Mouse (Mus musculus): ENCODE results near the gene Hspa1b. TPM values are rescaled to one million over a fixed set of nuclear protein-coding genes. Genes with fewer than 3 reads are reported as not detected.

The Hspa1b gene
- polyA plus RNA-seq, 1 experiment from 2014 or later = 0.50 TPM

GRCm38 (mm10) chr17:34934031-34934430 is 25.0 kb downstream of the Hspa1b start:
- no peak for ATAC-seq (replicated peaks; ENCODE audit: insufficient number of reproducible peaks, low FRiP score, low TSS enrichment)
- Histone ChIP-seq H3K9me3 (replicated peaks; ENCODE audit: control insufficient read depth, low read length) (no peaks in the 10 kb centered on the region), H3K4me1 (ENCODE audit: control insufficient read depth, insufficient read depth, low read length) (peaks cover 4% of the 10 kb centered on the region; the same call in 1 of the 2 replicates), H3K9ac (ENCODE audit: low read depth, low read length) (no peak overlapping the region), H3K27me3 (ENCODE audit: control insufficient read depth, insufficient read depth, low read length) (no peaks in the 10 kb centered on the region), H3K36me3 (ENCODE audit: control insufficient read depth, insufficient read depth, low read length) (0 out of 2 replicates have a peak, but pooled peaks cover 4% of the 10 kb centered on the region), H3K4me3 (ENCODE audit: low read depth, low read length) (no peak overlapping the region), H3K27ac (ENCODE audit: low read depth, low read length) (no peak overlapping the region), H3K4me2 (no peak overlapping the region; the same call in 1 of the 2 replicates)
- 68% methylated on average over 24 of the region's 24 CpGs for WGBS (ENCODE audit: insufficient replicate concordance)

GRCm38 (mm10) chr17:34932287-34932686 is 26.8 kb downstream of the Hspa1b start:
- H3K9ac ChIP-seq (ENCODE audit: low read depth, low read length) = peak overlapping the region; percentile 80
- no peak for ATAC-seq (replicated peaks; ENCODE audit: insufficient number of reproducible peaks, low FRiP score, low TSS enrichment)
- H3K4me1 ChIP-seq (ENCODE audit: control insufficient read depth, insufficient read depth, low read length) = peaks cover 7% of the 10 kb centered on the region; the same call in 1 of the 2 replicates
- no peaks in the 10 kb centered on the region for H3K27me3 ChIP-seq (ENCODE audit: control insufficient read depth, insufficient read depth, low read length)
- 88% methylated on average over 8 of the region's 8 CpGs for WGBS (ENCODE audit: insufficient replicate concordance)
- 0 out of 2 replicates have a peak, but pooled peaks cover 4% of the 10 kb centered on the region for H3K36me3 ChIP-seq (ENCODE audit: control insufficient read depth, insufficient read depth, low read length)
- no peak overlapping the region for H3K27ac ChIP-seq (ENCODE audit: low read depth, low read length)
- peak overlapping the region; percentile 97 for H3K4me2 ChIP-seq
- H3K9me3 ChIP-seq (replicated peaks; ENCODE audit: control insufficient read depth, low read length) = no peaks in the 10 kb centered on the region
- H3K4me3 ChIP-seq (ENCODE audit: low read depth, low read length) = peak overlapping the region; percentile 68

- Histone ChIP-seq H3K36me3 (ENCODE audit: control insufficient read depth, insufficient read depth, low read length) (0 out of 2 replicates have a peak, but pooled peaks cover 4% of the 10 kb centered on the region), H3K9me3 (replicated peaks; ENCODE audit: control insufficient read depth, low read length) (no peaks in the 10 kb centered on the region), H3K4me3 (ENCODE audit: low read depth, low read length) (peak overlapping the region; percentile 68), H3K27me3 (ENCODE audit: control insufficient read depth, insufficient read depth, low read length) (no peaks in the 10 kb centered on the region), H3K27ac (ENCODE audit: low read depth, low read length) (no peak overlapping the region), H3K9ac (ENCODE audit: low read depth, low read length) (peak overlapping the region; percentile 80), H3K4me1 (ENCODE audit: control insufficient read depth, insufficient read depth, low read length) (peaks cover 7% of the 10 kb centered on the region; the same call in 1 of the 2 replicates), H3K4me2 (peak overlapping the region; percentile 97)
- ATAC-seq (replicated peaks; ENCODE audit: insufficient number of reproducible peaks, low FRiP score, low TSS enrichment) = no peak; the same call in 1 of the 2 replicates
- WGBS (ENCODE audit: insufficient replicate concordance) = 15% methylated on average over 14 of the region's 14 CpGs
Measured at GRCm38 (mm10) chr17:34931735-34932098, 27.3 kb downstream of the Hspa1b start.

- Histone ChIP-seq H3K27ac (ENCODE audit: low read depth, low read length) (no peak within 1 kb of the TSS), H3K36me3 (ENCODE audit: control insufficient read depth, insufficient read depth, low read length) (0 out of 2 replicates have a peak, but pooled peaks cover 4% of the 10 kb centered on the region), H3K4me1 (ENCODE audit: control insufficient read depth, insufficient read depth, low read length) (peaks cover 7% of the 10 kb centered on the region; the same call in 1 of the 2 replicates), H3K4me3 (ENCODE audit: low read depth, low read length) (peak within 1 kb of the TSS; percentile 68), H3K9ac (ENCODE audit: low read depth, low read length) (peak within 1 kb of the TSS; percentile 80), H3K4me2 (peak within 1 kb of the TSS; percentile 97), H3K9me3 (replicated peaks; ENCODE audit: control insufficient read depth, low read length) (no peaks in the 10 kb centered on the region), H3K27me3 (ENCODE audit: control insufficient read depth, insufficient read depth, low read length) (no peaks in the 10 kb centered on the region)
- WGBS (ENCODE audit: insufficient replicate concordance) = 1% methylated on average over 38 of the region's 38 CpGs
- ATAC-seq (replicated peaks; ENCODE audit: insufficient number of reproducible peaks, low FRiP score, low TSS enrichment) = peak; percentile 92
Measured at GRCm38 (mm10) chr17:34931061-34931734, 27.8 kb downstream of the Hspa1b start, which contains the start of gene Neu1. Gene Neu1, plus strand, starts transcription at chr17:34931253.

- no peaks in the 10 kb centered on the region for H3K9me3 ChIP-seq (replicated peaks; ENCODE audit: control insufficient read depth, low read length)
- 0 out of 2 replicates have a peak, but pooled peaks cover 2% of the 10 kb centered on the region for H3K36me3 ChIP-seq (ENCODE audit: control insufficient read depth, insufficient read depth, low read length)
- peaks cover 7% of the 10 kb centered on the region; the same call in 1 of the 2 replicates for H3K4me1 ChIP-seq (ENCODE audit: control insufficient read depth, insufficient read depth, low read length)
- no peaks in the 10 kb centered on the region for H3K27me3 ChIP-seq (ENCODE audit: control insufficient read depth, insufficient read depth, low read length)
- no peak overlapping the region for H3K4me3 ChIP-seq (ENCODE audit: low read depth, low read length)
- no peak overlapping the region for H3K9ac ChIP-seq (ENCODE audit: low read depth, low read length)
- no peak for ATAC-seq (replicated peaks; ENCODE audit: insufficient number of reproducible peaks, low FRiP score, low TSS enrichment)
- 32% methylated on average over 4 of the region's 4 CpGs for WGBS (ENCODE audit: insufficient replicate concordance)
- H3K4me2 ChIP-seq = no peak overlapping the region
- H3K27ac ChIP-seq (ENCODE audit: low read depth, low read length) = no peak overlapping the region
Measured at GRCm38 (mm10) chr17:34928841-34929240, 30.2 kb downstream of the Hspa1b start.

- Histone ChIP-seq H3K4me1 (ENCODE audit: control insufficient read depth, insufficient read depth, low read length) (peaks cover 7% of the 10 kb centered on the region; the same call in 1 of the 2 replicates), H3K27ac (ENCODE audit: low read depth, low read length) (no peak overlapping the region), H3K4me2 (no peak overlapping the region), H3K9ac (ENCODE audit: low read depth, low read length) (no peak overlapping the region), H3K4me3 (ENCODE audit: low read depth, low read length) (no peak overlapping the region), H3K27me3 (ENCODE audit: control insufficient read depth, insufficient read depth, low read length) (no peaks in the 10 kb centered on the region), H3K9me3 (replicated peaks; ENCODE audit: control insufficient read depth, low read length) (no peaks in the 10 kb centered on the region), H3K36me3 (ENCODE audit: control insufficient read depth, insufficient read depth, low read length) (no peaks in the 10 kb centered on the region)
- WGBS (ENCODE audit: insufficient replicate concordance) = 84% methylated on average over 18 of the region's 18 CpGs
- ATAC-seq (replicated peaks; ENCODE audit: insufficient number of reproducible peaks, low FRiP score, low TSS enrichment) = no peak
Measured at GRCm38 (mm10) chr17:34927306-34928019, 31.6 kb downstream of the Hspa1b start.

GRCm38 (mm10) chr17:34924258-34924657 is 34.8 kb downstream of the Hspa1b start:
- Histone ChIP-seq H3K9ac (ENCODE audit: low read depth, low read length) (no peak overlapping the region), H3K9me3 (replicated peaks; ENCODE audit: control insufficient read depth, low read length) (no peaks in the 10 kb centered on the region), H3K4me3 (ENCODE audit: low read depth, low read length) (no peak overlapping the region), H3K27ac (ENCODE audit: low read depth, low read length) (no peak overlapping the region), H3K4me2 (no peak overlapping the region), H3K27me3 (ENCODE audit: control insufficient read depth, insufficient read depth, low read length) (no peaks in the 10 kb centered on the region), H3K36me3 (ENCODE audit: control insufficient read depth, insufficient read depth, low read length) (no peaks in the 10 kb centered on the region), H3K4me1 (ENCODE audit: control insufficient read depth, insufficient read depth, low read length) (0 out of 2 replicates have a peak, but pooled peaks cover 2% of the 10 kb centered on the region)
- ATAC-seq (replicated peaks; ENCODE audit: insufficient number of reproducible peaks, low FRiP score, low TSS enrichment) = no peak
- WGBS (ENCODE audit: insufficient replicate concordance) = 61% methylated on average over 5 of the region's 5 CpGs

- ATAC-seq (replicated peaks; ENCODE audit: insufficient number of reproducible peaks, low FRiP score, low TSS enrichment) = no peak
- H3K4me2 ChIP-seq = no peak overlapping the region
- no peaks in the 10 kb centered on the region for H3K36me3 ChIP-seq (ENCODE audit: control insufficient read depth, insufficient read depth, low read length)
- no peak overlapping the region for H3K9ac ChIP-seq (ENCODE audit: low read depth, low read length)
- no peak overlapping the region for H3K27ac ChIP-seq (ENCODE audit: low read depth, low read length)
- no peaks in the 10 kb centered on the region for H3K27me3 ChIP-seq (ENCODE audit: control insufficient read depth, insufficient read depth, low read length)
- 43% methylated on average over 6 of the region's 6 CpGs for WGBS (ENCODE audit: insufficient replicate concordance)
- no peaks in the 10 kb centered on the region for H3K9me3 ChIP-seq (replicated peaks; ENCODE audit: control insufficient read depth, low read length)
- H3K4me1 ChIP-seq (ENCODE audit: control insufficient read depth, insufficient read depth, low read length) = no peaks in the 10 kb centered on the region
- no peak overlapping the region for H3K4me3 ChIP-seq (ENCODE audit: low read depth, low read length)
Measured at GRCm38 (mm10) chr17:34922939-34923338, 36.1 kb downstream of the Hspa1b start.

All from heart, embryonic 11.5 days (tissue).